Mouse (Mus musculus): ENCODE measurements at regions not wholly inside any gene's neighbourhood (a gene's known extent, or its start where the extent isn't known, plus 50 kb on each side); places are given as distances from the start of the nearest gene placed in this dataset.

GRCm38 (mm10) chr5:51841763-51842162 lies 274.2 kb upstream of the Ppargc1a start:
- intact Hi-C loops (cut with DNase I) = no loop called here

- intact Hi-C loops (cut with DNase I) = no loop called here
Measured at GRCm38 (mm10) chr5:51840638-51841329, 273.3 kb upstream of the Ppargc1a start.

GRCm38 (mm10) chr5:51839292-51839691 lies 271.8 kb upstream of the Ppargc1a start:
- intact Hi-C loops (cut with DNase I) = no loop called here

- intact Hi-C loops (cut with DNase I) = no loop called here
Measured at GRCm38 (mm10) chr5:51830551-51830950, 263.0 kb upstream of the Ppargc1a start.

GRCm38 (mm10) chr5:51830015-51830414 lies 262.5 kb upstream of the Ppargc1a start:
- intact Hi-C loops (cut with DNase I) = no loop called here

- intact Hi-C loops (cut with DNase I) = no loop called here
Measured at GRCm38 (mm10) chr5:51829606-51830005, 262.1 kb upstream of the Ppargc1a start.

GRCm38 (mm10) chr5:51829020-51829419 lies 261.5 kb upstream of the Ppargc1a start:
- intact Hi-C loops (cut with DNase I) = no loop called here

GRCm38 (mm10) chr5:51826269-51826668 lies 258.7 kb upstream of the Ppargc1a start:
- intact Hi-C loops (cut with DNase I) = no loop called here

- intact Hi-C loops (cut with DNase I) = no loop called here
Measured at GRCm38 (mm10) chr5:51825584-51826088, 258.1 kb upstream of the Ppargc1a start.

GRCm38 (mm10) chr5:51824731-51825130 lies 257.2 kb upstream of the Ppargc1a start:
- intact Hi-C loops (cut with DNase I) = no loop called here

GRCm38 (mm10) chr5:51823657-51824056 lies 256.1 kb upstream of the Ppargc1a start:
- intact Hi-C loops (cut with DNase I) = no loop called here

- intact Hi-C loops (cut with DNase I) = no loop called here
Measured at GRCm38 (mm10) chr5:51816258-51816657, 248.7 kb upstream of the Ppargc1a start.

- intact Hi-C loops (cut with DNase I) = no loop called here
Measured at GRCm38 (mm10) chr5:51811728-51812127, 244.2 kb upstream of the Ppargc1a start.

- intact Hi-C loops (cut with DNase I) = no loop called here
Measured at GRCm38 (mm10) chr5:51801486-51801885, 234.0 kb upstream of the Ppargc1a start.

GRCm38 (mm10) chr5:51799371-51800035 lies 232.0 kb upstream of the Ppargc1a start:
- intact Hi-C loops (cut with DNase I) = no loop called here

GRCm38 (mm10) chr5:51794097-51794496 lies 226.6 kb upstream of the Ppargc1a start:
- intact Hi-C loops (cut with DNase I) = no loop called here

GRCm38 (mm10) chr5:51792950-51793349 lies 225.4 kb upstream of the Ppargc1a start:
- intact Hi-C loops (cut with DNase I) = no loop called here

GRCm38 (mm10) chr5:51788768-51789167 lies 221.2 kb upstream of the Ppargc1a start:
- intact Hi-C loops (cut with DNase I) = no loop called here

GRCm38 (mm10) chr5:51783523-51783922 lies 216.0 kb upstream of the Ppargc1a start:
- intact Hi-C loops (cut with DNase I) = no loop called here

- intact Hi-C loops (cut with DNase I) = no loop called here
Measured at GRCm38 (mm10) chr5:51783099-51783498, 215.6 kb upstream of the Ppargc1a start.

- intact Hi-C loops (cut with DNase I) = no loop called here
Measured at GRCm38 (mm10) chr5:51775502-51776145, 208.1 kb upstream of the Ppargc1a start.

GRCm38 (mm10) chr5:51771655-51772054 lies 204.1 kb upstream of the Ppargc1a start:
- intact Hi-C loops (cut with DNase I) = no loop called here
